Mouse (Mus musculus) urinary bladder, postnatal 25 days (tissue): ENCODE measurements around the gene Sun1.

Source experiments
- DNase-seq: peaks from one replicate; pipeline ENCODE4 v3.0.0; 2022; ENCODE audit warnings: low spot score

The Sun1 gene

DNA sequence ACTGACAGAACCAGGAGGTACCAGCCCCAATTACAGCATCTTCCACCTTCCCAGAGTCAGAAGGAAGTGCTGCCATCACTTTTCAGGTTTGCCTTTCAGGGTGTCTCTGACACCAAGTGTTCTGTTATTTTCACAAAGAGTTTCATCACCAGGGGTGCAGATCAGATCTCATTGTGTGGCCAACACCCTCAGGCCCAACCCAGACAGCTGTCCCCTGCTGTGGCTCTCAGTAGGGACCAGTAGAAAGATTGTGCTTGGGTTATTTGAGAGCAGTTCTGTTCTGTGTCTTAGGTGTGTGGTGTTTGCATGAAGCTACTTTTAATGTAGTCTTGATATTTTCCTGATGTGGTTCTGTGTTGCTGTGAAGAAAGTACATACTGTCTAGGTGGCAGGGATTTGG is 7.7 kb downstream of the Sun1 start:
- DNase-seq, result no peak

DNA sequence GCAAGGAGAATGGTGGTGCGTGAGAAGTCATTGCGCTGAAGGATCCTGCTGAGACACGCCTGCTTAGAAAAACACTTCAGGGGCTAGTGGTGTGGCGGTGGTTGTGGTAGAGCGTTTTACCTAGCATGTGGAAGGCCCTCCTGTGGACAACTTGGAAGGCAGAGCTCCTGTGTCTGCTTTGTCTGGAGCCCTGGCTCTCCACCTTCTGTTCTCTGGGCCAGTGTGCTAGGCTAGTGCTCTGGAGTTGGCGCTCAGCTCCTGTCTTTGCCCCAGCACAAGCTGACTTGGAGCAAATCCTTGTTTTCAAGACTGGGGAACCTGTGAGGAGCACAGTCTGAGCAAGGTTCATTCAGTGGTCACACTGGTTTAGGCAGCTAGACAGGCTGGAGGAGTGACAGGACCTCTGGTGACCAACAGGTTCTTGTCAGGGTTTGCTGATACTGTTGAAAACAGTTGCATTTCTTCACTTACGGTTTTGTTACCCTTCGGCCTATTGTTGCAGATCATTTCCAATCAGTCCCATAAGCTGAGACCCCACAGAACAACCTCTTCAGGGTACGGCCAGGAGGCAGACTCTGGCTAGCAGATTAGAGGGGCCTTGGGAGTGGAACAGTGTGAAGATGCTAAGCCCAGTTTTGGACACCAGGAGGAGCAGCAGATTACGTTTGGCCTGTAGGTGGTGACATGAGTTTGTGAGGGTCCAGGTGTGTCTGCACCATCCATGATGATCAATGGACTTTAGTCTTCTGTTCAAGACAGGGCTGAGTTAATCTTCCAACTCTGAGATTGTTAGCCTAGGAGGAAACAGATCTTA is 8.6 kb downstream of the Sun1 start:
- DNase-seq, result no peak

DNA sequence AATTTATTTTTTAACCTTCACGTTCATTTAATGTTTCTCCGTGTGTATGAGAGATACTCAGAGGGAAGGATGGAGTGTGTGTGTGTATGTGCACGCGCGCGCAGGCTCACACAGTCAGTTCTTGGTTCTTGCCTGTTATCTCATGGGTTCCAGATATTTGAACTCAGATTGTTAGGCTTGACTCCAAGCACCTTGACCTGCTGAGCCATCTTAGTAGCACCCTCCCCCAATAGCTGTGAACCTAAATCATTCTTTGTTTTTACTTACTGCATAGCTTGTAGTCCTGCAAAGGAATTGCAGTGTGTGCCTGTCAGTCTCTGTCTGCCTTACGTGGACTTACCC is 9.2 kb downstream of the Sun1 start:
- DNase-seq, result no peak

DNA sequence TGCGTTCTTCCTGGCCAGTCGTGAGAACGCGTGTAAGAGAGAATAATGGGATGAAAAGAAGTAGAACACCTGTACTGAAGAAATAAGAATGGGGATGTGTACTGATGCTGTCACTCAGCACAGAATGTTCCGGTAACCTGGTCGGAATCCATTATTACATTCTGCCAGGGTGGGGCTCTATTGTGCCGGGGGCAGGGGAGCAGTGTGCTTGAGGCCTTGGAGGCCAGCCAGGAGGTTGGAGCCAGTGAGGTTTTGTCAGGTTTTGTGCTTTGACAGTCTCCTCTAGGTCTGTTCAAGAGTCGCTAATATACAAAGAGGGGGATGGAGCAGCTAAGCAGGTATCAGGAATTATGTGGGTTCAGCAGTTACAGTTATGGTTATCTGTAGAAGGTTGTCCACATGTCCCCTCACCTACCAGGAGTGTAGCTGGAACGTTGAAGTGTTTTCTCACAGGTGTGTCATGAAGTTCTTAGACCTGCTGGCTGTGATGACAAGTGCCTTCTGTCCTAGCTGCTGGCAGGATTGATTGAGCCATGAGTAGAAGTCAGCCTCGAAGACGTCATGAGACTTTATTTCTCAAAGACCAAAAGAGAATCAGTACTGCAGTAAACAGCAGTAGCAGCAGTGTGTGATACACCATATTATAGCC is 11.4 kb downstream of the Sun1 start:
- DNase-seq, result no peak

DNA sequence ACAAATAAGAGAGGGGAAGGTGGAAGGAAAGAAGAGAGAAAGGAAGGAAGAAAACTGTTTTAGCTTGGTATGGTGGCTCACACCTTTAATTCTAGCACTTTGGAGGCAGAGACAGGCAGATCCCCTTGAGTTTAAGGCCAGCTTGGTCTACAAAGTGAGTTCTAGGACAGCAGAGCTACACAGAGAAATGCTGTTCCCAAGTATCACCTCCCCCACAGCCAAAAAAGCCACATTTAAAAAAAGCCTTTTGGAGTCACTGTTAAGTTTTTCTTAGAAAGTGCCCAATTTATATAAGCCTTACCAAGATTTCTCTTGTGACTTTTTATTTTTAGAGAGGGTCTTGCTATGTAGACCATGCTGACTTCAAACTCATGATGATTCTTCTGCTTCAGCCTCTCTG is 13.9 kb downstream of the Sun1 start:
- DNase-seq, result no peak

DNA sequence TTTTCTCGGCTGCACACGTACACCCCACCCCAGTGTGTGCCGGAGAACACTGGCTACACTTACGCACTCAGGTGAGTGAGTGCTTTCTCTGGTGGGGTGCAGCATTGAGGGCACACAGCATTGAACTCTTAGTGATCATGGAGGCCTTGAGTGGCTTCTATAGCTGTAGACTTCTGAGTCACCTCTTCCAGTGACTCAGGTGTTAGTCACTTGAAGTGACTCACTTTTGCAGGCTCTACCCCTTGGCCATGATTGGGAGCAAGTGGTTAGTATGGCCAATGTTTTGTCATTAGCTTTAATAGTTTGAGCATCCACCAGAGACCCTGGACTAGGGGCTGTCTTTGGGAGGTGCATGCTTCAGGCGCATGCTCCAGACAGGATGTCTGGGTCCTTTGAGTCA is 14.7 kb downstream of the Sun1 start:
- DNase-seq, result no peak

DNA sequence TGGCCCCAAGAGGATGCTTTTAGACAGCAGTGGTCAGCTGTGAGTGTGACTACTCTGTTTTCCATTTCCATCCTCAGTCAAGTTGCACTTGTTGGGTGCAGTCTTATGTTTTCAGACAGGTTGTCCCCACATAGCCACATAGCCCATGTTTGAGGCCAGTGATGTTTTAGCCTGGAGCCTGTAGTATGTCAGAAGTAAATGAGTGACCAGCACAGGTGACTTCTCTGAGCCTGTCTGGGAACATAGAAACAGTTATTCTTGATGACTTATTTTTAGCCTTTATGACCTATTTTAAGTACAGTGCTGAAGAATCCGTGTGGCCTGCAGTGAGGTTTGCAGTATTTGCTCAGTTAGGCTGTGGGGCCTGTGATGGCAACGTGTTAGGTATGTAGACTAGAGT is 15.7 kb downstream of the Sun1 start:
- DNase-seq, result no peak

DNA sequence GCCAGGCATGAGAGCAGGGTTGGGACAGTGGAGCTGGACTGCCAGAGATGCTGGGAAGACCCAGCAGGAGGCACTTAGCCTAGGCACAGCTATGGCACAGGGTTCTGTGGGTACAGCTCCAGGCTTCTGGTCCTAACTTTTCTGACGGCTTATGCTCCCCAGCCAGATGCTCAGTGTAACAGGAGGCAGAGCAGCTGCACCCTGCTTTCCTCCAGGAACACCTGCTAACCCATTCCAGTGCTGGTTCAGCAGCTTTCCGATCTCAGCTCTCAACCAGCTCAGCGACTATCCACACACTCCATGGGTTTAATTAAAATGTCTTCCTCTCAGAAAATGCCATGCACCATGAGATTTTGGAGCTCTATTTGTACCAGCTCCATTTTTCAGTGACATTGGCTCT is 16.3 kb downstream of the Sun1 start:
- no peak for DNase-seq

DNA sequence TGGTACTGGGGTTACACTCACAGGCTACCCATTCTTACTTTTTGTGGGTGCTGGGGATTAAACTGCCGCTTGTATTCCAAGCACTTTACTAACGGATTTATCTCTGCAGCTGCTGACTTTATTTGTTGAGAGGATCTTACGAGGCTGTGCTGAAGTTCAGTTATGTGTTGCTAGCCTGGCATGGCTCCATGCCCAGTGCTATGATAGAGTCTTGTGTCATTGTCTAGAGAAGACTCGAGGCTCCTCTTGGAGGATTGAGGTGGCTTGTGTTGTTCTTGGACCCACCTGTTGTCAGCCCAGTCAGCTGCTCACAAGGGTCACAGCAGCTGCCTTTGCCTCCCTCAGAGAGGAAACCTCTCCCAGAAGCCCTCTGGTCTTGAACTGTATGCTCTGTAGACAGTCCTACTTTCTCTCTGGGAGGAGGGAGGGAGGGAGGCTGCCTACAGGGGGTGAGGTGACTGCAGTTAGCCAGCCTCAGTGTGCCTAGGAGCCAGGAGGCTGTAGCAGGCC is 19.6 kb downstream of the Sun1 start:
- no peak for DNase-seq

DNA sequence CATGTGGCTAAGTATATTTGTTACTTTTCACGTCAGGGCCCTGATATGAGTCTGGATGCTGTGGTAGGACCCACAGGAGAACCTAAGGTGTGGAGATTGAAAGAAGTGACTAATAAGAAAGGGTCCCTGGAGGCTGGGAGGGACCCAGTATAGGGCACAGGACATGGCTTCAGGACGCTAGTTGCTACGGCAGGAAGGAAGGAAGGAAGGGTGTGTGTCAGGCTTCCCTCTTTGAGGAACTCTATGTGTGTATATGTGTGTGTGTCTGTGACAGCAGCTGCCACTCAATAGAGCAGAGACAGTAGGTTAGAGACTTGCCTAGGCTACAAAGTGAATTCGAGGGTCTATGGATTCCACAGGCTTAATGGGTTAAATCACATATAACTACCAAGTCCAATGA is 20.2 kb downstream of the Sun1 start:
- no peak for DNase-seq

DNA sequence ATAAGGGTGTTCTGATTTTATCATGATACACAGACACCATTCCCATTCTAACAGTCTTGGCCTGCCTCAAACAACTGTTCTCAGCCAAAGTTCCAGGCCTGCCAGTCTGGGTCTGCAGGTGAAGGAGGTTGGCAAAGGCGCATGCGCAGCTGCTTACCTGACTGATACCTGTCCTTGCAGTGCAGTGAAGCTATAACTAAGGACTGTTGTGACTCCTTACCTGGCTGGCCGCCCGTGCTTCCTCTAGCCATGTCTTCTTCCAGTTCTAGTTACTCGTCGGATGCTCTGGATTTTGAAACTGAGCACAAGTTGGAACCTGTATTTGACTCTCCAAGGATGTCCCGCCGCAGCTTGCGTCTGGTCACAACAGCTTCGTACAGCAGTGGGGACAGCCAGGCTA is 22.9 kb downstream of the Sun1 start:
- no peak for DNase-seq

DNA sequence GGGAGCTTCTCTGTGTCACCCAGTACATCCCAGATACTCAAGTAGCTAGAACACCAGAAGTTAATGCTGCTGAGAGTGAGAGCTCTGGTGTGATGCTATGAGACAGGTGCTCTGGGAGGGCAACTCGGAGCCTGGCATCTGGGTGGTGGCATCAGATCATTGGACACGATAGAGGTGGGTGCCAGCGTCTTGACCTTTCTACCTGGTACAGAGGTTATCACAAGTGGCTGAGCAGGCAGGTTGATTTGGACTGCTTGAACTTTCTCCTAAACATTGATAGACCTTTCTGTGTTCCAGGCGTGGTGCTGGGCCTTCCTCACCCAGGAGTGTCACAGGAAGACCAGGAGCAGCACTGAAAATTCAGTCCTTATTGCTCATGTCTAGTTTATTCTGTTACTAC is 26.8 kb downstream of the Sun1 start:
- DNase-seq, result no peak

DNA sequence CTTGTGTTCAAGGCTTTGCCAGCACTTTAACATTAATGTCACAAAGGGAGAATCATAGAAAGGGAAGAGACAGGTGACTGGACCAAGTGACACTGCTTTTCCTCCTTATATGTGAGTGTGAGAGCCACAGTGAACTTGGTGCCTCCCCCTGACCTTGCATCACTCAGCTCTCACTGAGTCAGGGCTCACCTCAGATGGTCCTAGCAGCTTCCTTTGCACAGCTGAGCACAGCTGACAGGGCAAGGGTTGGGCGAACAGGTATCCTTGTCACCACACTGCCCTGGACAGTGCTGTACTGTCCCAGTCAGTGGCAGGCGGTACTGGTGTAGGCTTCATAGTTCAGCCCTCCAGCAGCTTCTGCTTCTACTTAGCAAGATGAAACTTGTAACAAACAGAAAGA is 27.2 kb downstream of the Sun1 start:
- DNase-seq, result no peak

DNA sequence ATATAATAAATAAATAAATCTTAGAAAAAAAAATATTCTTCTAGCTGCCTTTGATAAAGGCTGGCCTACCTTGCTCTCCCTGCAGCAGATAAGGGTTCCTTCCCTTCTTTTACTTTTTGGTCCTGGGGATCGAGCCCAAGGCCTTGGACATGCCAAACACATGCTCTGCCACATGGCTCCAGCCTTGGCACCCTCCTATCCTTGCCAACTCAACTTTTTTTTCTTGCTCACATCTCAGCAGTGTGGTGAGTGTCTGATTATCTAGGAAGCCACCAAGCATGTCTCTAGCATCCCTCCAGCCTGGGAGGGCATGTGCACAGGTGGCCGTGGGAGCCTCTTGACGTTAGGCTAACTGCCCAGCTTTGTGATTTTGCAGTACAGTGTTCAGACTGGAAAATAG is 27.9 kb downstream of the Sun1 start:
- DNase-seq, result no peak

DNA sequence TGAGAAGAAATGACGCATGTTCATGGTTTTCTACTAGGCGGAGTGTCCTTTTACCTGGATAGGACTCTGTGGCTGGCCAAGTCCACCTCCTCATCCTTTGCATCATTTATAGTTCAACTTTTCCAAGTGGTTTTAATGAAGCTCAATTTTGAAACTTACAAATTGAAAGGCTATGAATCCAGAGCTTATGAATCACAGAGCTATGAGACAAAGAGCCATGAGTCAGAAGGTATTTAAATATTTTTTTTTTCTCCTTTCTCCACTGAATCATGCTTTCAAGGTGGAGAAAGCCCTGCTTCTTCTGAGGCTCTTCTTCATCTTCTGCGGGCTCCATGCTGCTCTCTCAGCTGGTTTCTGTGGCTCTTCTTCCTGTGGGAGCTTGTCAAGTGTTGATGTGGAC is 29.3 kb downstream of the Sun1 start:
- DNase-seq, result no peak

DNA sequence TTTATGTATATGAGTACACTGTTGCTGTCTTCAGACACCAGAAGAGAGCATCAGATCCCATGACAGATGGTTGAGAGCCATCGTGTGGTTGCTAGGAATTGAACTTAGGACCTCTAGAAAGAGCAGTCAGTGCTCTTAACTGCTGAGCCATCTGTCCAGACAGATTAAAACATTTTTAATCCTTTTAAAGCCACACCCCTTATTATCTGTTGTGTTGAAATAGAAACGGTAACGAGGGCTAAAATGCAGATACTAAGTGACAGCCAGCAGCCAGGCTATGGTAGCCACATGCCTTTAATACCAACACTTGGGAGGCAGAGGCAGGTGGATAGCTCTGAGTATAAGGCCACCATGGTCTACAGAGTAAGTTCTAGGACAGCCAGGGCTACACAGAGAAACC is 31.6 kb downstream of the Sun1 start:
- DNase-seq, result no peak

DNA sequence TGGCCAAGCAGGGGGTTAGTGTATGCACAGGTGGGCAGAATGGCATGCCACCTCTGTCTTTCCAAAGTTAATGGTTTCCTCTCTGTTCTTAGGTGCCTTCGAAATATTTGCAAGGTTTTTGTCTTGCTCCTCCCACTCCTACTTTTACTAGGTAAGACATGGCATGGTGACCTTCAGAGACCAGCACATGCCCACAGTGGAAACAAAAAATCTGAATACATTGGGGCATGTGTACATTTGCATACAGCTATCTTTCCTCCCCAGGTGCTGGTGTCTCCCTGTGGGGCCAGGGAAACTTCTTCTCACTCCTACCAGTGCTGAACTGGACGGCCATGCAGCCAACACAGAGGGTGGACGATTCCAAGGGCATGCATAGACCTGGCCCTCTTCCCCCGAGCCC is 34.0 kb downstream of the Sun1 start:
- no peak for DNase-seq

DNA sequence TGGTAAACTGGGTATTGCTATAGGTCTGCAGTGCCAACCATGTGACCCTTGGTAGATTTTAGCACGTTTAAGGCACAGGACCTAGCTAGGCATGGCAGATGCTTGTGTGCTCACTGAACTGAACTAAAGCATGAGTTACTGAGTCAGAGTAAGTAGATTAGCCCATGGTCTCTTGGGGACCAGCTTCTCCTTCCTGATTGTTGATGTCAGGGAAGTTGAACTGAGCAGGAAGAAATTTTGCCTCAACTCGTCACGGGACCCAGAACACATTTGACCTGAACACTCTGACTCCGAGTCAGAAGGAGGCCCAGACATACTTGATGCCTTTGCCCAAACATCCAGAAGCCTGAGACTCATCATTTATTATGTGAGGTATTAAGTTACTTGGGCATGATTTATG is 37.0 kb downstream of the Sun1 start:
- no peak for DNase-seq

DNA sequence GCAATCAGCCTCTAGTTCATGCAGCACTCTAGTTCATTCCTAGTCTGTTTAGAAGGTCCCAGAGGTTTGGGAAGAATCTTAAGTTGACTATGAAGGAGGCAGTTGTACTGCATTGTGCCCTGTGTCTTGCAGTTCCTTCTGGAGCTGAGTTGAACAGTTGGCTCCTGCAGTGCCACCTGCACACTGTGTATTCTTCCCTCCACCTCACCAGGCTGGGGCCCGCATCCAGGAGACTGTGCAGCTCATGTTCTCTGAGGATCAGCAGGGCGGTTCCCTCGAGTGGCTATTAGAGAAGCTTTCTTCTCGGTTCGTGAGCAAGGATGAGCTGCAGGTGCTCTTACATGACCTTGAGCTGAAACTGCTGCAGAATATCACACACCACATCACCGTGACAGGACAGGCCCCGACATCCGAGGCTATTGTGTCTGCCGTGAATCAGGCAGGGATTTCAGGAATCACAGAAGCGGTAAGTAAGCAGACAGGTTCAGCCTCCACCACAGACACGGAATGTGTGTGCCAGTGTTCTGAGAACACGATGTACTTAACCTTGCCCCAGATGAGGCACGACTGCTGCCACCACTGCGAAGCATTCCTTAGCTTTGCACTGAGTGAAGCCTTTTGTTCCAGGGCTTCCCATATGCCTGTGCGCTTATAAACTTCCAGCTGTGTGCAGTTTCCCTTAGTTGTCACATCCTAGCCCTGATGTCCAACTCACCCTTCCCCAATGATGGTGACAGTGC is 40.8 kb downstream of the Sun1 start:
- no peak for DNase-seq

DNA sequence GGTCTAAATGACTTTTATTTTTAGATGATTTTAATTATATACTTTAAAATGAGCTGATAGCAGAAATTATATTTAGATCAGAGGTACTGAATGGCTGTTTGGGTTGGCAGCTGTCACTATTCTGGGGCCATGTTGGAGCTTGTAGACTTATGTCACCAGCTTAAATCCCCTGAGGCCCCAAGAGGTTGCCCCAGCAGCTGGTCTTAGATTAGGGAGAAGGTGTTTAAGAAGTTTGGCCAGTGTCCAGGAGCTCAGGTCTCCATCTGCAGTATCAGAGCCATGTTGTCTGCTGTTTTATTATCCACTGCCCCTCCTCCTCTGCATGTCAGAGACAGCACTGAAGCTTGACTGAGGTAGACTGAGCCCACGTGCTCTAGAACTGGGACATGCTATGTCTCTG is 42.9 kb downstream of the Sun1 start:
- no peak for DNase-seq

DNA sequence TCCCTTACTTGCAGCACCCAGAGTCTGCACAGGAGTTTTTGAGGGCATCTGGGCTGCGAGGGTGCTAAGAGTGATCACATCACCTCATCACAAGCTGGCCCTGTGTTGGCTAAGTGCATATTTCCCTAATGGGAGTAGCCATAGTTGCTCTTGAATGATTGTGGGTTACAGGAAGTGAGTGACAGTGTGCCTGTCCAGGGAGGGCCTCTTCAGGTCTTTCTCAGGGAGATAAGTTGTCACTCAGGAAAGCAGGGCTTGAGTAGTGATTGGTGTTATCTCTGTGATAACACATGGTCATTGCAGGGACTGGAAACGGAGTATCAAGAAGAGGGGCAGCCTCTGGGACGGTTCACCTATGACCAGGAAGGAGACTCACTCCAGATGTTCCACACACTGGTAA is 47.3 kb downstream of the Sun1 start:
- DNase-seq, result no peak

DNA sequence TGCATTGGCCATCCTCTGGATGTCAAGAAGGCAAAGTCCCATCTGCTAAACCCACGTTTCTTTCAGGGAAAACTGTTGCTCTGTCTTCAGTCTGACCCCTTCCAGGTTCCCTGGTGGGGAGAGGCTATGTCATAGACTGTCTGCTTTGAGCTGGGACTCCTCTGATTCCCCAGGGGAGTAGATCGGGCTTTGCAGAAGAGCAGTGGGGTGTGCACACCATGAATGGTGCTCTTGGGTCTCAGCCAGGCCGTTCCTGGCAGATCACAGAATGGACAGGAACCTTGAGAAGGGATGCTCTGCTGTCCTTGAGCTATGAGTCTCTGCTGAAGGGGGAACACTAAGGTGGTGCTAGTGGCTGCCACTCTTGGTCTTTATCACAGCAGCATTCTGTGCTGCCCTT is 48.4 kb downstream of the Sun1 start:
- no peak for DNase-seq

DNA sequence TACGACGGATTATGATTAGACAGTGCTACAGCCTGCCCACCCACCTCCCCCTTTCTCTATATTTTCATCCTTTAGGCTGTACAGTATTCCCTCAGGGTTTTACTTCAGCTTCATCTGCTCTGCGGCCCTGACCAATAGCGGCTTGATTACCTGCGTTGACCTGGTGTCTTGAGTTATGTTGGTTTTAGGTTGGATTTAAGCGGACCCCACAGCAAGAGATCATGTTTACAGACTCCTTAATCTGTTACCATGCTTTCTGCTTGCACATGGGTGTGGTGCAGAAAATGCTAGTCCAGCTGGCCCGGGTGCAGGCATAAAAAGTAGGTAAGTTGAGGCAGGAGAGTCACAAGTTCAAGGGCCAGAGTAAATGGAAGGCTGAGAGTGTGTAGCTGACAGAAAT is 50.8 kb downstream of the Sun1 start:
- DNase-seq, result no peak
